Mouse (Mus musculus): ENCODE data around the gene Rgs8.

Gene Rgs8

DNA sequence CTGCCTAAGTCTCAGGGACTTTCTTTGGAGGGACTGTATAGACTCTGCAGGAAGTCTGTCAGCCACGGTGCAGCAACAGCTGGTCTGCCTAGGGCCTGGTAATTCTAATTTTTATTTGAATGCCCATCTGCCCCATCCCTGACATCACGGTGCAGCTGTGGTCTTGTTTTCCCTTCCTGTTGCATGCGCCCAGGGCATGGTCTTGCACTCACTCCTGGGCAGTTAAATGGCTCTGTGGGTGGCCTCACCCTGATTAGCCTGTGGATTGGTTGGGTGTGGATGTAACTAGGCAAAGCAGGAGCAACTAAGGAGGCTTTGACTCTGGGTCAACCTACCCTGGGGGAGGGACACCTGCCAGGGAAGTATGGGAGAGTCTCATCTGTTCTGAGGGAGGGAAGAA, 52.2 kb downstream of the Rgs8 start:
- DNase-seq (ENCODE audit: low spot score), result no peak

DNA sequence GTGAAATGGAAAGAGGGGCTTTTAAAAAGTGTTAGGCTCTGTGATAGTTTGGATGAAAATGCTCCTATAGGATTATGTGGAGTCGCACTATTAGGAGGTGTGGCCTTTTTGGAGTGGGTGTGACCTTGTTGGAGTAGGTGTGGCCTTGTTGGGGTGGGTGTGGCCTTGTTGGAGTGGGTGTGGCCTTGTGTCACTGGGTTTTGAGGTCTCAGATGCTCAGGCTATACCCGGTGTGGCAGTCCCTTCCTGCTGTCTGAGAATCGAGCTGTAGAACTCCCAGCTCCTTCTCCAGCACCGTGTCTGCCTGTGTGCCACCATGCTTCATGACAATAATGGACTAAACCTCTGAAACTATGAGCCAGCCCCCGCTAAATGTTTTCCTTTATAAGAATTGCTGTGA, 55.8 kb downstream of the Rgs8 start:
- DNase-seq (ENCODE audit: low spot score), result no peak

- no peak for DNase-seq (ENCODE audit: low spot score)
These were observed 56.6 kb downstream of the Rgs8 start for GRCm38 (mm10) chr1:153709451-153709850.

GRCm38 (mm10) chr1:153711544-153712262, 58.9 kb downstream of the Rgs8 start:
- no peak for DNase-seq (ENCODE audit: low spot score)

GRCm38 (mm10) chr1:153712633-153713032, 59.8 kb downstream of the Rgs8 start:
- DNase-seq (ENCODE audit: low spot score), result no peak

- no peak for DNase-seq (ENCODE audit: low spot score)
These were observed 65.2 kb downstream of the Rgs8 start for GRCm38 (mm10) chr1:153717990-153718389.

DNA sequence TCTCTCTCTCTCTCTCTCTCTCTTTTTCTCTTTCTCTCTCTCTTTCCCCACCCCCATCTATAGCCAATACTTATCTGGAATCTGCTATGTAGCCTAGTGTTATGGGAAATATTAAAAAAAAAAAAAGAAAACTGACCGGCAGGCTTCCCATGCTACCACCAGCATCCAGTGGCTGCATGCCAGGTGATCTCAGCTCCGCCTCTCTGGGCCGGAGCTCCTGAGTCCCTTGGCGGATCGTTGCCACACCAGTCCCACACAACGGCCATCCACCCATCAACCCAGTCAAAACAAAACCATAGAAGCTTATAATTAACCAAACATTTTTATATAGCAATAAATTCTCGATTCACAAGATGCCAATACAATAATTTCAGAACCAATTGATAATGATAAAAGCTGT, 68.1 kb downstream of the Rgs8 start:
- peak; percentile 45 for DNase-seq (ENCODE audit: low spot score)

DNA sequence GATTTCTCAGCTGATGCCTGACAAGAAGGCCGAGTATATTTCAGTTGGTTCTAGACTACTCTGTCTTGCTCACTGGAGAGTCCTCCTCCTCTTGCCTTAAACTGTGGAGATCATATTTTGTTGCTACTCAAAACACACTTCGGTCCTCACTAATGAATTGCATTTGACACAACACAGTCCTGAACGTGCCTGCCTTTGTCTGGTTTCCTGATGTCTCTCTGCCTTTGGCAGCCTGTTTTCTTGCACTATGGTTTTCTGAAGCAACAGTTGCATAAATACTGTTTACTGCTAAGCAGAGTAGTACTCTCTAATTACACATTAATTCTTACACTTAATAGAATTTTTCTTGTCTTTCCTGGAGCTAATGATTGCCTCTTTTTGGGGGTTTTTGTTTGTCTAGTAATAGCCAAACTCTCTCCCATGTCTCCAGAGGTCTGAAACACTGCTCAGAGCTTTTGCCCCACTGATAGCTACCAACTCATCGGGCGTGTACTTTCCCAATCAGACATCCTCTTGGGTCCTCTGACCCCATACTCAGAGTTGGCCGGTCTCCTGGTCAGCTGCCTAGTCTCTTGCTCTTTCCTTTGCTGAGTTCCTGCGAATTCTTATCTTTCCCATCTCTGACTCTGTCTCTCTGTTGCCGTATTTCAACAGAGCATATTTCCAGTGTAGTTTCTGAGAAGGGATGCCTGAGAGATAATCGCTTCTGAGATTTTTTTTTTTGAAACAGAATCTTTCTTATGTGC, 68.9 kb downstream of the Rgs8 start:
- DNase-seq (ENCODE audit: low spot score), result no peak

- no peak for DNase-seq (ENCODE audit: low spot score)
These were observed 70.6 kb downstream of the Rgs8 start for GRCm38 (mm10) chr1:153723426-153723825.

DNA sequence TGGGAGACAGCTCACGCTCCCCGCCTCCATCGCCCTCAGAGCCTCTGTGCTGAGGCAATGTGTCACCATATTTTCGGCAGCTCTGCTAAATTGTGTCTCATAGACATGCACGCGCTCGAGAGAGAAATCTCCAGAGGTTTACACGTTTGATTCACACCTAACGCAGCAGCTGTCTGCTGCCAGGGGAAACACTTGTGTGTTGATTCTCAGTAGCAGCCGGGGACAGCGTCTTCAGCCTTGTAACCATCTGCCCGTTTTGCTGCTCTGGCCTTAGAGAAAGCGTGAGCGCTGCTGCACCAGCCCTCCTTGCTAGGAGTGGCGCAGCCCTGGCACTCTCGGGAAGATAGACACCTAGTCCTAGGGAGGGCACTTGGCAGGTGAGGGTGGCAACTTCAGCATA, 73.8 kb downstream of the Rgs8 start:
- DNase-seq (ENCODE audit: low spot score), result no peak

DNA sequence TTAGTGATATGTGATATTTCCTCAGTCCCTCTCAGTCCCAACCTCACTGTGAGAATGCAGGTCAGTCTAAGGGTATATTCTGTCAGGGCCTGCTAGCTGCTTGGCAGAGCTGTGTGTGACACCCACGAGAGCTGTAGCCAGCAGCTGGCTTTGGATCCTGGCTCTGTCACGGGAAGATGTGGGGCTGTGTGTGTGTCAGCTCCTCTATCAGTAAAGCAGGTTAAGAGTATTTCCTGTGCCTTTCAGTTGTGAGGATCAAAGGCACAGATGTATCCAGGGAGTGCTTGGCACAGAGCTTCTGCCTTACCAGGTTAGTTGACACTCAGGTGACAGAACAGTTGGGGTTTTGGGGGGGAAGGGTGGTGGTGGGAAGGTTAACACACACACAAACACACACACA, 77.0 kb downstream of the Rgs8 start:
- no peak for DNase-seq (ENCODE audit: low spot score)

- no peak for DNase-seq (ENCODE audit: low spot score)
These were observed 77.8 kb downstream of the Rgs8 start for GRCm38 (mm10) chr1:153730671-153731070.

- DNase-seq (ENCODE audit: low spot score), result no peak
These were observed 80.4 kb downstream of the Rgs8 start for GRCm38 (mm10) chr1:153733181-153733580.

GRCm38 (mm10) chr1:153734866-153735265, 82.0 kb downstream of the Rgs8 start:
- no peak for DNase-seq (ENCODE audit: low spot score)

DNA sequence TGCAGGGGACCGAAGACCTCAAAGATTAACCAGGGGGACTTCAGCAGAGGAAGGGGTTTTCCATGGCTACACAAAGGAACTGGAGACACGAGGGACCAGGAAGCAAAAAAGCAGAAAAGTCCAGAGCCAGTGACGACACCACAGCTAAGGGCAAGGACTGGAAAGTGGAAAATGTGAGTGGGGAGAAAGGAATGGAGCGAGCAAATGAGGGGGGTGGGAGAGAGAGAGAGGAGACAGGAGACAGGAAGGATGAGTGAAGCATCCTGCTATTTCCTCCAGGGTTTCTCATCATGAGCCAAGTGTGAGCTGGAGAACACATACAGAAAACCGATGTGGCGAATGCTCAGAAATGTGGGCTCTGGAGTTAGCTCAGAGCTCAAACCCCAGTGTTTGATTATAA, 83.3 kb downstream of the Rgs8 start:
- DNase-seq (ENCODE audit: low spot score), result no peak

- no peak for DNase-seq (ENCODE audit: low spot score)
These were observed 84.6 kb downstream of the Rgs8 start for GRCm38 (mm10) chr1:153737101-153738085.

DNA sequence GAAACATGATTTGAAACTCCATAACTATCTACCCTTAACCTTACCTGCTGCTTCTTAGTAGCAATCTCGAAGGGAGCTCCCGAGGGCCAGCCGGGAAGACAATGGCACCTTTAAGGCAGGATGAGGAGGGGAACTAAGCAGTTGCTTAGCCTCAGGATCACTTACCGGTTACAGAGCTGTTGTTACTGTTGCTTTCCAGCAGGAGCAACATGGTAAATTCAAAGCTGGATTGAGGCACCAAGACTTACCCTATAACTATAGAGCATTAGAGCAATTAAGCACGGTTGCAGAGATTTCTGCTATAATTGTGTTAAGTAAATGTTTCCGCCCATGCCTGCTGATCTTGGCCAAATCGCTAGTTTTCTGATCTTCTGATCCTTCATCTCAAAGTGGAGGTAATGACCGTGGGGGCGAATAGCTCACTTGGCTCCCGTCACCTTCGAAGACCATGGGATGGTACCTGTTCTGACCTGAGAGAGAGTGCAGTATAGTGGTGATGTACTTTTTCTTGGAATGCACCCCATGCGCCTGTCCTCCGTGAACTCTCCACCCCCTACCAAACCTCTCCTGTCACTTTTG, 86.7 kb downstream of the Rgs8 start:
- DNase-seq (ENCODE audit: low spot score), result no peak

GRCm38 (mm10) chr1:153740145-153740544, 87.3 kb downstream of the Rgs8 start, which contains the start of gene Rgs16:
Rgs16 (plus strand) TSS chr1:153740349.
- DNase-seq (ENCODE audit: low spot score), result peak; percentile 86

GRCm38 (mm10) chr1:153740775-153741400, 88.1 kb downstream of the Rgs8 start:
- no peak for DNase-seq (ENCODE audit: low spot score)

- DNase-seq (ENCODE audit: low spot score), result peak; percentile 49
These were observed 88.9 kb downstream of the Rgs8 start for GRCm38 (mm10) chr1:153741551-153742316.

Measured in testis, postnatal 10 days (tissue).